Mouse (Mus musculus) lung, postnatal 0 days (tissue): ENCODE measurements at regions not wholly inside any gene's neighbourhood (a gene's known extent, or its start where the extent isn't known, plus 50 kb on each side); places are given as distances from the start of the nearest gene placed in this dataset.

Experiments used
- ATAC-seq: fragments of 200-750 bp; cut with Nextera tagmentation; 2 replicates; pipeline ENCODE4 v1.8.0; 2017; ENCODE audit warnings: moderate library complexity
- DNase-seq: peaks from one replicate; pipeline ENCODE4 v3.0.0-alpha.2; 2016; ENCODE audit warnings: low spot score
- H3K27ac ChIP-seq: fragments of 300-500 bp; sonication (generic); 2 replicates; pipeline ENCODE4 v1.5.1; 2014; ENCODE audit warnings: antibody characterized with exemption, mild to moderate bottlenecking, low read length, mixed read lengths
- H3K27me3 ChIP-seq: fragments of 300-500 bp; sonication (generic); replicated peaks from 2 replicates; pipeline ENCODE4 v1.6.1; 2014; ENCODE audit warnings: low read length, mixed read lengths; ENCODE audit not compliant: insufficient read depth
- H3K36me3 ChIP-seq: fragments of 300-500 bp; sonication (generic); 2 replicates; pipeline ENCODE4 v1.6.1; 2014; ENCODE audit warnings: low read length, mixed read lengths; ENCODE audit not compliant: insufficient read depth
- H3K4me1 ChIP-seq: fragments of 300-500 bp; sonication (generic); 2 replicates; pipeline ENCODE4 v1.6.1; 2014; ENCODE audit warnings: antibody characterized with exemption, low read depth, low read length, mixed read lengths; ENCODE audit not compliant: insufficient read depth
- H3K4me2 ChIP-seq: fragments of 300-500 bp; sonication (generic); replicated peaks from 2 replicates; pipeline ENCODE4 v1.6.1; 2014; ENCODE audit warnings: low read depth, mild to moderate bottlenecking, low read length, moderate library complexity, mixed read lengths
- H3K4me3 ChIP-seq: fragments of 300-500 bp; sonication (generic); 2 replicates; pipeline ENCODE4 v1.5.1; 2014; ENCODE audit warnings: low read depth, low read length
- H3K9ac ChIP-seq: fragments of 300-500 bp; sonication (generic); replicated peaks from 2 replicates; pipeline ENCODE4 v1.6.1; 2014; ENCODE audit warnings: low read depth, mild to moderate bottlenecking
- H3K9me3 ChIP-seq: fragments of 300-500 bp; sonication (generic); 2 replicates; pipeline ENCODE4 v1.6.1; 2016; ENCODE audit warnings: low read length, mixed read lengths
- CTCF ChIP-seq: IDR thresholded peaks from 2 replicates; pipeline ENCODE4 v1.5.1; 2016; ENCODE audit warnings: antibody characterized with exemption, mild to moderate bottlenecking
- EP300 ChIP-seq: IDR thresholded peaks from 2 replicates; pipeline ENCODE4 v1.6.1; 2016; ENCODE audit warnings: antibody characterized with exemption, mild to moderate bottlenecking, control low read depth
- WGBS: fragments of 180-500 bp; shearing (Covaris S2); extraction: QIAGEN DNeasy Blood & Tissue Kit; methylation state at CpG from one replicate; pipeline ENCODE4 v1.1.7; 2014; 5-methylcytosine and 5-hydroxymethylcytosine counted together

DNA sequence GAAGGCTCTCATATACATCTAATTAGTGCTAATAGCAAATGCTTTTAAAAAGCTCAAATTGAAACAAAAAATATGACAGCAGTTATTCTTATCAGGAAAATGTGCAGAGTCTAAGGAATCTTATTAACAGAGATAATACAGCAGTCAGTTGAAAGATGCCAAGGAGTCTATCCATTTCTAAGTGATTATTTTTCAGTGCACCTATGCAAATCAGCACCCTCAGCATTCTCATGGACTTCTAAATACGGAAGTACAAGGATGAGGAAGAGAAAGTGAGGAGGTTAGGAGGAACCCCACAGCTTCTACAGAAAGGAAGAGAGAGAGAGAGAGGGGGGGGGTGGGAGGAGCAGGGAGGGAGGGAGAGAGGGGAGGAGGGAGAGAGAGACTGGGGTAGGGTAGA lies 175.5 kb upstream of the Tusc1 start:
- Histone ChIP-seq H3K36me3 (no peaks in the 10 kb centered on the region), H3K9ac (no peak overlapping the region), H3K27ac (no peak overlapping the region), H3K27me3 (no peaks in the 10 kb centered on the region), H3K4me1 (no peaks in the 10 kb centered on the region), H3K4me2 (no peak overlapping the region), H3K4me3 (no peak overlapping the region), H3K9me3 (no peaks in the 10 kb centered on the region)
- TF ChIP-seq EP300 (no peak), CTCF (no peak)
- ATAC-seq (no peak), DNase-seq (peak; percentile 32)
- 35% methylated on average over 1 of the region's 1 CpGs for WGBS

DNA sequence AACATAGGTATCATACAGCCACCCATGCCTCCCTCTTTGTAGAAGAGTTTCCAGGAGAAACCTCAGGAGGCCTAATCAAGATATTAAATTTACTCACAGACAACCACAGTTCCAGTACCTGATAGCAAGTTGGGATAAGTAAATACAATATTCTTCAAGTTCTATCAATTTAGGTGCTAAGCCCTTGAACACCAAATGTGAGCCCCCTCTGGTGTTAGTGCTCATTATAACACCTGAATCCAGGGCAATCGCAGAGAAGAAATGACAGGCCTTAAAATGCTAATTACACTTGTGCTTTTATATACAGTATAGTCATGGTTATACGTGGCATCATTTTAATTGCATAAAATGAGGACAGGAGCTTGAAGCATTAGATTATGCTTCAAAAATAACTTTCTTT lies 161.6 kb upstream of the Tusc1 start:
- no peak for ATAC-seq
- 69% methylated on average over 2 of the region's 2 CpGs for WGBS

DNA sequence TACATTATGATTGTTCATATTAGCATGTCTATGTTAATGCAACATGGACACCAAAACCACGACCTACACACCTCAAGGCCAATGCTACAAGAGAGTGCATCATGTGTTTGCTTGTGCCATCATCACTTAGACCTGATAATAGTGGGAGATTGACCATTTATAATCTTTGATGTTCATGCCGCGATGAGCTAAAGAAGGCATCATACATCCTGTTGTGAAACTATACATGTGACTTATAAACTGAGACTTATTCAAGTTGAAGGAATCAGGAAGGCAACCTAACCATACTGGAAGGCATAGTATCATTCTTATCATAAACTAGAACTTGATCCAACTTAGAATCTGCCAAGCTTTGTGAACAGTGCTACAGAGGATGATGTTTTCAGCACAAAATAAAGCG lies 159.0 kb upstream of the Tusc1 start:
- DNase-seq (no peak), ATAC-seq (no peak)
- Histone ChIP-seq H3K27me3 (no peaks in the 10 kb centered on the region), H3K4me1 (no peaks in the 10 kb centered on the region), H3K27ac (no peak overlapping the region), H3K4me3 (no peak overlapping the region), H3K9ac (no peak overlapping the region), H3K4me2 (no peak overlapping the region), H3K36me3 (no peaks in the 10 kb centered on the region), H3K9me3 (no peaks in the 10 kb centered on the region)
- 83% methylated on average over 4 of the region's 4 CpGs for WGBS
- TF ChIP-seq EP300 (no peak), CTCF (no peak)

More for the DNA sequence above, 161.6 kb upstream of the Tusc1 start:
- Histone ChIP-seq H3K4me3 (no peak overlapping the region), H3K9ac (no peak overlapping the region), H3K36me3 (no peaks in the 10 kb centered on the region), H3K4me1 (no peaks in the 10 kb centered on the region), H3K4me2 (no peak overlapping the region), H3K27ac (no peak overlapping the region), H3K27me3 (no peaks in the 10 kb centered on the region), H3K9me3 (no peaks in the 10 kb centered on the region)
- no peak for DNase-seq
- TF ChIP-seq EP300 (no peak), CTCF (no peak)

DNA sequence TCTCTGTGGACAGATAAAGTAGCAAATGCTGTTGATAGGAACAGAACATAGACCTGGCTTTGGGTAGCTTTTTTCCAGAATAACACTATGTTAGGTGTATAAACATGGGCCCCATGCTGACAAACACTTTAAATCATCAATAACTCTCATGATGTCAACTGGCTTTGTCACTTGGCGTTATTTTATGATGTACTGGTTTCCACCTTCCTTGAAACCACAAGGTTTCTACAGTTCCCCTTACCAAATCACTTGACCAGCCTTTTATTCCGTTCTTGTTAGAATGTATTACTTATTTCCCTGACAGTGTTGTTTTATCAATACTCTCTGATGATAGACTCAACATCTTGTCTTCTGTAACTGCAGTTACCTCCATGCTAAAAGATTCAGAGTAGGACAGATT lies 158.6 kb upstream of the Tusc1 start:
- Histone ChIP-seq H3K4me3 (no peak overlapping the region), H3K36me3 (no peaks in the 10 kb centered on the region), H3K4me2 (no peak overlapping the region), H3K27ac (no peak overlapping the region), H3K4me1 (no peaks in the 10 kb centered on the region), H3K9me3 (no peaks in the 10 kb centered on the region), H3K9ac (no peak overlapping the region), H3K27me3 (no peaks in the 10 kb centered on the region)
- TF ChIP-seq CTCF: no peak
- no peak for TF ChIP-seq EP300
- ATAC-seq (no peak), DNase-seq (no peak)
- 70% methylated on average over 2 of the region's 2 CpGs for WGBS

- no peaks in the 10 kb centered on the region for H3K27me3 ChIP-seq
- H3K4me3 ChIP-seq: no peak overlapping the region
- no peaks in the 10 kb centered on the region for H3K4me1 ChIP-seq
- ATAC-seq (no peak), DNase-seq (no peak)
- no peaks in the 10 kb centered on the region for H3K36me3 ChIP-seq
- no peak overlapping the region for H3K4me2 ChIP-seq
- H3K9ac ChIP-seq: no peak overlapping the region
- TF ChIP-seq EP300: no peak
- no peak for TF ChIP-seq CTCF
- H3K9me3 ChIP-seq: no peaks in the 10 kb centered on the region
- H3K27ac ChIP-seq: no peak overlapping the region
Observed at GRCm38 (mm10) chr4:93493326-93493725, 158.0 kb upstream of the Tusc1 start.

- TF ChIP-seq EP300 (no peak), CTCF (no peak)
- ATAC-seq: no peak
- no peak overlapping the region for H3K9ac ChIP-seq
- H3K4me2 ChIP-seq: no peak overlapping the region
- H3K36me3 ChIP-seq: no peaks in the 10 kb centered on the region
- DNase-seq: no peak
- no peak overlapping the region for H3K4me3 ChIP-seq
- H3K27me3 ChIP-seq: no peaks in the 10 kb centered on the region
- no peaks in the 10 kb centered on the region for H3K9me3 ChIP-seq
- no peaks in the 10 kb centered on the region for H3K4me1 ChIP-seq
- H3K27ac ChIP-seq: no peak overlapping the region
- 66% methylated on average over 1 of the region's 1 CpGs for WGBS
Observed at GRCm38 (mm10) chr4:93488570-93488969, 153.3 kb upstream of the Tusc1 start.

DNA sequence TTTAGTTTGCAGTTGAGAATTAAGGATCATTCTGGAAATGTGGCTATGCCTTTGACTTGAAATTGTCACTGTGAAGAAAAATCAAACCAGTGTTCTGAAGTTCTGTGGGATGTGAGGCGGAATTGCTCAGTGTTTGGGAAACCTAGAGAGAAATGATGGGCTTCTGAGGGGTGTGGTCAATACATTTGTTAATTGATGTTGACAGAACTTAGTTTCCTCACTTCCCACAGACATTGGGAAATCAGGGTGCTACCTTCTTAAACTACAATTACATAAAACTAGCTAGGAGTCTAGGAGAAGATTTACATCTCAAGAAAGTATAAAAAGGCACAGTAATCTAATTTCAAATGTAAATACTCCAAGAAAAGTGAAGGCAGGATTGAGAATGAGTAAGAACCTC lies 151.1 kb upstream of the Tusc1 start:
- ATAC-seq (no peak), DNase-seq (no peak)
- H3K36me3 ChIP-seq: no peaks in the 10 kb centered on the region
- H3K9me3 ChIP-seq: no peaks in the 10 kb centered on the region
- TF ChIP-seq EP300 (no peak), CTCF (no peak)
- no peak overlapping the region for H3K4me2 ChIP-seq
- no peak overlapping the region for H3K27ac ChIP-seq
- 67% methylated on average over 1 of the region's 1 CpGs for WGBS
- no peak overlapping the region for H3K9ac ChIP-seq
- no peaks in the 10 kb centered on the region for H3K4me1 ChIP-seq
- H3K4me3 ChIP-seq: no peak overlapping the region
- H3K27me3 ChIP-seq: no peaks in the 10 kb centered on the region
